In the genomic region with DNA sequence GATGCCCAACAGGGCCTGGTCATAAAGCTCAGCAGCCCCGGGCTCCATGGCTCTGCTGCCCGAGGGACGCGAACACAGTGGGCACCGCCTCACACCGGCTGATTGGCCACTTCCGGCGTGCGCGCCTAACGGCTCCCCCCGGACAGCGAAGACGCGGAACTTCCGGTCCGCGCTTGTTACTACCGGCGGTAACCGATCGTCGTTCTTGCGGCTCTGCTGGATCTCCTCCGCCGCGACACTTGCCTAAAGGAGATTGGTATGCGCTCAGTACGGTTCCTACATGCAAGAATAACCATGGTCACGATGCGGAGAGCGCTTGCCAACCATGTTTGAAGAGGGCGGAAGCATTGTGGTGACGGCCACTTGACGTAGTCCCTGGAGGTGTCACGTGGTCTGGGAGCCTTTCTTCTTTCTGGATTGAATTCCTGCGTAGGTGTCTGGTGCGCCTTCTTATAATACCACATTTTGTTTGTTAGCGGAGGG, we compare ENCODE assay signal across 8 mouse cellular contexts. TPM values are rescaled to one million over a fixed set of nuclear protein-coding genes. Genes with fewer than 3 reads are reported as not detected.
DNase-seq lines count a peak whose midpoint lies in the region; ATAC-seq lines count a peak whose summit lies in the region.

A gene (minus strand): TSS at position 329 of the 483 bp plus-strand sequence.

- no peaks in the 10 kb centered on the region for H3K27me3 ChIP-seq in heart, embryonic 13.5 days (replicated peaks)
- peaks cover 5% of the 10 kb centered on the region for H3K27me3 ChIP-seq in liver, embryonic 12.5 days (replicated peaks)
- H3K27me3 ChIP-seq in stomach, embryonic 15.5 days (replicated peaks), result no peaks in the 10 kb centered on the region

- peak; percentile 89 for ATAC-seq in heart, embryonic 13.5 days (ENCODE audit: extremely low read depth, insufficient number of reproducible peaks, low FRiP score, low TSS enrichment)
- peak; percentile 95 for ATAC-seq in liver, embryonic 12.5 days
- ATAC-seq in stomach, embryonic 15.5 days (ENCODE audit: insufficient read depth, low FRiP score, low read depth), result peak; percentile 96

- H3K4me3 ChIP-seq in brown adipose tissue, adult 24 weeks (ENCODE audit: insufficient read depth, low read depth, low read length), result peak within 1 kb of the TSS; percentile 78
- peak within 1 kb of the TSS; percentile 98 for H3K4me3 ChIP-seq in heart, embryonic 13.5 days
- H3K4me3 ChIP-seq in liver, embryonic 12.5 days, result peak within 1 kb of the TSS; percentile 93
- H3K4me3 ChIP-seq in stomach, embryonic 15.5 days (replicated peaks), result peak within 1 kb of the TSS; percentile 88

- peak within 1 kb of the TSS; percentile 95 for H3K9ac ChIP-seq in heart, embryonic 13.5 days
- H3K9ac ChIP-seq in liver, embryonic 12.5 days, result peak within 1 kb of the TSS; percentile 92
- peak within 1 kb of the TSS; percentile 88 for H3K9ac ChIP-seq in stomach, embryonic 15.5 days

- peak within 1 kb of the TSS; percentile 87 for H3K4me2 ChIP-seq in heart, embryonic 13.5 days
- H3K4me2 ChIP-seq in liver, embryonic 12.5 days, result peak within 1 kb of the TSS; percentile 97
- peak within 1 kb of the TSS; percentile 89 for H3K4me2 ChIP-seq in stomach, embryonic 15.5 days

- H3K36me3 ChIP-seq in heart, embryonic 13.5 days, result no peaks in the 10 kb centered on the region
- peaks cover 4% of the 10 kb centered on the region; the same call in 1 of the 2 replicates for H3K36me3 ChIP-seq in liver, embryonic 12.5 days
- H3K36me3 ChIP-seq in stomach, embryonic 15.5 days, result no peaks in the 10 kb centered on the region

- peak within 1 kb of the TSS; percentile 95 for H3K27ac ChIP-seq in brown adipose tissue, adult 24 weeks (replicated peaks; ENCODE audit: low read depth, low read length)
- H3K27ac ChIP-seq in heart, embryonic 13.5 days (replicated peaks), result peak within 1 kb of the TSS; percentile 98
- H3K27ac ChIP-seq in liver, embryonic 12.5 days, result peak within 1 kb of the TSS; percentile 80
- peak within 1 kb of the TSS; percentile 95 for H3K27ac ChIP-seq in stomach, embryonic 15.5 days

- under 1% methylated on average over 39 of the region's 39 CpGs for WGBS in heart, embryonic 13.5 days
- 0% methylated on average over 39 of the region's 39 CpGs for WGBS in liver, embryonic 12.5 days (ENCODE audit: insufficient replicate concordance)
- WGBS in stomach, embryonic 15.5 days, result under 1% methylated on average over 39 of the region's 39 CpGs

- H3K9me3 ChIP-seq in heart, embryonic 13.5 days, result peaks cover 1% of the 10 kb centered on the region; the same call in 1 of the 2 replicates
- no peaks in the 10 kb centered on the region for H3K9me3 ChIP-seq in liver, embryonic 12.5 days (replicated peaks)
- no peaks in the 10 kb centered on the region for H3K9me3 ChIP-seq in stomach, embryonic 15.5 days

- DNase-seq in CD4-positive, CD25-positive, alpha-beta regulatory T cell, adult 2 months (ENCODE audit: low read depth, low spot score), result peak; percentile 93
- peak; percentile 39 for DNase-seq in fat pad, adult 2 months (ENCODE audit: extremely low read depth, low read depth, low spot score)
- DNase-seq in kidney, postnatal 10 days, result peak; percentile 93
- peak; percentile 88 for DNase-seq in natural killer cell, adult 2 months (ENCODE audit: low spot score in 2 of 2)

- peaks cover 8% of the 10 kb centered on the region for H3K4me1 ChIP-seq in brown adipose tissue, adult 24 weeks (ENCODE audit: control insufficient read depth, insufficient read depth, insufficient read length, low read length)
- peaks cover 24% of the 10 kb centered on the region for H3K4me1 ChIP-seq in heart, embryonic 13.5 days
- peaks cover 33% of the 10 kb centered on the region for H3K4me1 ChIP-seq in liver, embryonic 12.5 days
- peaks cover 16% of the 10 kb centered on the region for H3K4me1 ChIP-seq in stomach, embryonic 15.5 days

RNA-seq across cellular contexts. Expression of the gene that starts here (rescaled TPM):
- polyA plus RNA-seq in brown adipose tissue, adult 24 weeks (2012; ENCODE audit: insufficient read depth, insufficient read length, missing spikeins), result 19.4 and 22.0 TPM in 2 replicates
- 30.1 and 33.2 TPM in 2 replicates for polyA plus RNA-seq in heart, embryonic 13.5 days (2015; fragmentation: Nextera tagmentation; extraction: Ambion mirVana)
- 20.9 and 21.7 TPM in 2 replicates for polyA plus RNA-seq in liver, embryonic 12.5 days (2016; fragmentation: Nextera tagmentation; extraction: Ambion mirVana)
- polyA plus RNA-seq in stomach, embryonic 15.5 days (2015; fragmentation: Nextera tagmentation; extraction: Ambion mirVana), result 35.3 and 37.2 TPM in 2 replicates

Comparison
In these comparisons a context has a peak if more than half of its experiments do, and no peak if none do; other contexts are left out.
1. Peak in every context shown above with its lines: DNase-seq, ATAC-seq, H3K4me3 ChIP-seq and H3K27ac ChIP-seq.
2. DNase-seq: peak in every context shown above with its lines; median percentile 93 in CD4-positive, CD25-positive, alpha-beta regulatory T cell, adult 2 months; 93 in kidney, postnatal 10 days; 88 in natural killer cell, adult 2 months; 39 in fat pad, adult 2 months.